Mouse (Mus musculus): ENCODE results near the gene Sema4f. TPM values are rescaled to one million over a fixed set of nuclear protein-coding genes. Genes with fewer than 3 reads are reported as not detected.

Gene Sema4f
- polyA plus RNA-seq, 1 experiment from 2014 or later: 22.3 TPM

- no peaks in the 10 kb centered on the region for H3K27me3 ChIP-seq
- WGBS: 62% methylated on average over 3 of the region's 3 CpGs
- ATAC-seq (ENCODE audit: low read depth): no peak
- H3K36me3 ChIP-seq: no peaks in the 10 kb centered on the region
- no peak overlapping the region for H3K9ac ChIP-seq
- no peak overlapping the region for H3K4me2 ChIP-seq
- no peak overlapping the region for H3K27ac ChIP-seq (replicated peaks)
- no peaks in the 10 kb centered on the region for H3K9me3 ChIP-seq
- no peaks in the 10 kb centered on the region for H3K4me1 ChIP-seq (replicated peaks)
- no peak overlapping the region for H3K4me3 ChIP-seq
Measured at GRCm38 (mm10) chr6:82884570-82884969, 55.0 kb downstream of the Sema4f start.

- Histone ChIP-seq H3K27me3 (no peaks in the 10 kb centered on the region), H3K9ac (no peak overlapping the region), H3K27ac (replicated peaks) (no peak overlapping the region), H3K4me3 (no peak overlapping the region), H3K4me1 (replicated peaks) (no peaks in the 10 kb centered on the region), H3K36me3 (no peaks in the 10 kb centered on the region), H3K4me2 (no peak overlapping the region), H3K9me3 (no peaks in the 10 kb centered on the region)
- no peak; the same call in 1 of the 2 replicates for ATAC-seq (ENCODE audit: low read depth)
- WGBS: 47% methylated on average over 21 of the region's 21 CpGs
Measured at GRCm38 (mm10) chr6:82881485-82882096, 58.0 kb downstream of the Sema4f start.

- no peak overlapping the region for H3K4me3 ChIP-seq
- H3K9ac ChIP-seq: no peak overlapping the region
- H3K4me1 ChIP-seq (replicated peaks): no peaks in the 10 kb centered on the region
- no peak for ATAC-seq (ENCODE audit: low read depth)
- 86% methylated on average over 3 of the region's 3 CpGs for WGBS
- no peaks in the 10 kb centered on the region for H3K9me3 ChIP-seq
- H3K36me3 ChIP-seq: no peaks in the 10 kb centered on the region
- no peak overlapping the region for H3K27ac ChIP-seq (replicated peaks)
- H3K4me2 ChIP-seq: no peak overlapping the region
- no peaks in the 10 kb centered on the region for H3K27me3 ChIP-seq
Measured at GRCm38 (mm10) chr6:82880807-82881206, 58.8 kb downstream of the Sema4f start.

- no peak for ATAC-seq (ENCODE audit: low read depth)
Measured at GRCm38 (mm10) chr6:82879463-82880089, 60.0 kb downstream of the Sema4f start.

GRCm38 (mm10) chr6:82875509-82875935 lies 64.0 kb downstream of the Sema4f start:
- no peak for ATAC-seq (ENCODE audit: low read depth)
- no peaks in the 10 kb centered on the region for H3K27me3 ChIP-seq
- H3K4me2 ChIP-seq: no peak overlapping the region
- no peaks in the 10 kb centered on the region for H3K36me3 ChIP-seq
- no peak overlapping the region for H3K27ac ChIP-seq (replicated peaks)
- 63% methylated on average over 6 of the region's 6 CpGs for WGBS
- no peak overlapping the region for H3K4me3 ChIP-seq
- H3K9me3 ChIP-seq: no peaks in the 10 kb centered on the region
- H3K9ac ChIP-seq: no peak overlapping the region
- no peaks in the 10 kb centered on the region for H3K4me1 ChIP-seq (replicated peaks)

More at GRCm38 (mm10) chr6:82879463-82880089, 60.0 kb downstream of the Sema4f start:
- no peak overlapping the region for H3K9ac ChIP-seq
- WGBS: 69% methylated on average over 11 of the region's 11 CpGs
- no peak overlapping the region for H3K4me2 ChIP-seq
- H3K4me1 ChIP-seq (replicated peaks): no peaks in the 10 kb centered on the region
- no peaks in the 10 kb centered on the region for H3K27me3 ChIP-seq
- H3K27ac ChIP-seq (replicated peaks): no peak overlapping the region
- H3K9me3 ChIP-seq: no peaks in the 10 kb centered on the region
- no peaks in the 10 kb centered on the region for H3K36me3 ChIP-seq
- H3K4me3 ChIP-seq: no peak overlapping the region

- no peaks in the 10 kb centered on the region for H3K27me3 ChIP-seq
- no peak overlapping the region for H3K27ac ChIP-seq (replicated peaks)
- H3K9me3 ChIP-seq: no peaks in the 10 kb centered on the region
- no peak overlapping the region for H3K9ac ChIP-seq
- no peaks in the 10 kb centered on the region for H3K4me1 ChIP-seq (replicated peaks)
- ATAC-seq (ENCODE audit: low read depth): no peak
- H3K36me3 ChIP-seq: no peaks in the 10 kb centered on the region
- 95% methylated on average over 6 of the region's 6 CpGs for WGBS
- H3K4me2 ChIP-seq: no peak overlapping the region
- H3K4me3 ChIP-seq: no peak overlapping the region
Measured at GRCm38 (mm10) chr6:82872332-82872707, 67.2 kb downstream of the Sema4f start.

GRCm38 (mm10) chr6:82871632-82872331 lies 67.8 kb downstream of the Sema4f start:
- H3K27me3 ChIP-seq: no peaks in the 10 kb centered on the region
- no peak for ATAC-seq (ENCODE audit: low read depth)
- H3K4me3 ChIP-seq: no peak overlapping the region
- no peaks in the 10 kb centered on the region for H3K36me3 ChIP-seq
- H3K9ac ChIP-seq: no peak overlapping the region
- H3K27ac ChIP-seq (replicated peaks): no peak overlapping the region
- 0 out of 2 replicates have a peak, but pooled peaks cover 1% of the 10 kb centered on the region for H3K9me3 ChIP-seq
- 35% methylated on average over 5 of the region's 5 CpGs for WGBS
- H3K4me1 ChIP-seq (replicated peaks): no peaks in the 10 kb centered on the region
- no peak overlapping the region for H3K4me2 ChIP-seq

GRCm38 (mm10) chr6:82868476-82868875 lies 71.1 kb downstream of the Sema4f start:
- WGBS: 81% methylated on average over 5 of the region's 5 CpGs

GRCm38 (mm10) chr6:82863380-82863874 lies 76.1 kb downstream of the Sema4f start:
- no peak overlapping the region for H3K4me2 ChIP-seq
- no peak overlapping the region for H3K4me3 ChIP-seq
- no peak overlapping the region for H3K9ac ChIP-seq
- 84% methylated on average over 8 of the region's 8 CpGs for WGBS
- H3K4me1 ChIP-seq (replicated peaks): no peaks in the 10 kb centered on the region
- H3K27me3 ChIP-seq: no peaks in the 10 kb centered on the region
- H3K36me3 ChIP-seq: no peaks in the 10 kb centered on the region
- H3K27ac ChIP-seq (replicated peaks): no peak overlapping the region
- ATAC-seq (ENCODE audit: low read depth): no peak
- H3K9me3 ChIP-seq: 0 out of 2 replicates have a peak, but pooled peaks cover 10% of the 10 kb centered on the region

More at GRCm38 (mm10) chr6:82868476-82868875, 71.1 kb downstream of the Sema4f start:
- ATAC-seq (ENCODE audit: low read depth): no peak
- Histone ChIP-seq H3K9me3 (0 out of 2 replicates have a peak, but pooled peaks cover 10% of the 10 kb centered on the region), H3K4me2 (no peak overlapping the region), H3K36me3 (no peaks in the 10 kb centered on the region), H3K4me3 (no peak overlapping the region), H3K4me1 (replicated peaks) (no peaks in the 10 kb centered on the region), H3K27ac (replicated peaks) (no peak overlapping the region), H3K9ac (no peak overlapping the region), H3K27me3 (no peaks in the 10 kb centered on the region)

GRCm38 (mm10) chr6:82862475-82862874 lies 77.1 kb downstream of the Sema4f start:
- no peak for ATAC-seq (ENCODE audit: low read depth)
- no peak overlapping the region for H3K4me2 ChIP-seq
- H3K9ac ChIP-seq: no peak overlapping the region
- 54% methylated on average over 7 of the region's 7 CpGs for WGBS
- no peaks in the 10 kb centered on the region for H3K27me3 ChIP-seq
- H3K27ac ChIP-seq (replicated peaks): no peak overlapping the region
- H3K4me3 ChIP-seq: no peak overlapping the region
- H3K9me3 ChIP-seq: 0 out of 2 replicates have a peak, but pooled peaks cover 10% of the 10 kb centered on the region
- H3K36me3 ChIP-seq: no peaks in the 10 kb centered on the region
- no peaks in the 10 kb centered on the region for H3K4me1 ChIP-seq (replicated peaks)

GRCm38 (mm10) chr6:82862042-82862441 lies 77.5 kb downstream of the Sema4f start:
- no peak overlapping the region for H3K9ac ChIP-seq

More at GRCm38 (mm10) chr6:82862042-82862441, 77.5 kb downstream of the Sema4f start:
- no peak overlapping the region for H3K4me2 ChIP-seq
- 0 out of 2 replicates have a peak, but pooled peaks cover 10% of the 10 kb centered on the region for H3K9me3 ChIP-seq
- no peaks in the 10 kb centered on the region for H3K27me3 ChIP-seq
- H3K4me3 ChIP-seq: no peak overlapping the region
- ATAC-seq (ENCODE audit: low read depth): no peak
- no peaks in the 10 kb centered on the region for H3K36me3 ChIP-seq
- H3K27ac ChIP-seq (replicated peaks): no peak overlapping the region
- H3K4me1 ChIP-seq (replicated peaks): no peaks in the 10 kb centered on the region
- 56% methylated on average over 3 of the region's 3 CpGs for WGBS

Data from neural tube, embryonic 13.5 days (tissue).